Mouse (Mus musculus) olfactory bulb, adult 2 months (tissue): ENCODE results near the gene Myo18a.

ENCODE experiments used
- CTCF ChIP-seq: fragments of 200-500 bp; IDR thresholded peaks from 2 replicates; pipeline ENCODE4 v1.5.1; 2012; ENCODE audit warnings: low read depth, mild to moderate bottlenecking, low read length, moderate library complexity; ENCODE audit not compliant: insufficient read depth
- POLR2A ChIP-seq: fragments of 200-500 bp; IDR thresholded peaks from 2 replicates; pipeline ENCODE4 v1.6.1; 2012; ENCODE audit warnings: mild to moderate bottlenecking, low read depth, low read length, moderate library complexity; ENCODE audit not compliant: insufficient read depth

DNA sequence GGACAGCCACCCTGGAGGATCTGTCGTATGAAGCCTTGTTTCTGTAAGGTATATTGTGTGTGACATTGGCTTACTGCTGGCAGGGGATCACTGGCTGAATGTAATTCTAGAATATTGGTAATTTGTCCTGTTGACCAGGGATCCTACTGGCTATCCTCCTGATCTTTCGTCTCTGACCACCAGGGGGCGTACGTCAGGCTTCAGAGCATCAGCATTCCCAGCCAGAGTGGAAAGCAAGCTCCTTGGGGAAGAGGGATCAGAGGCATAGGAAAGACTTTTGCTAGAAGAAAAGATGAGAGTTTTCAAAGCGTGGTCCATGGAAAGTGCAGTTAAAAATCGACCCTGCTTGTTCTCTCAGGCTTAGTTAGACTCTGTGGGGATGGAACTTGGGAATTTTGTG lies 25.8 kb upstream of the Myo18a start:
- TF ChIP-seq POLR2A, result no peak
- peak; percentile 42; the same call in 1 of the 2 replicates for TF ChIP-seq CTCF
